Mouse (Mus musculus): ENCODE measurements around the gene Tmc5. TPM values are rescaled to one million over a fixed set of nuclear protein-coding genes. Genes with fewer than 3 reads are reported as not detected.

The Tmc5 gene
- polyA plus RNA-seq, 1 experiment, result 0.26 TPM

DNA sequence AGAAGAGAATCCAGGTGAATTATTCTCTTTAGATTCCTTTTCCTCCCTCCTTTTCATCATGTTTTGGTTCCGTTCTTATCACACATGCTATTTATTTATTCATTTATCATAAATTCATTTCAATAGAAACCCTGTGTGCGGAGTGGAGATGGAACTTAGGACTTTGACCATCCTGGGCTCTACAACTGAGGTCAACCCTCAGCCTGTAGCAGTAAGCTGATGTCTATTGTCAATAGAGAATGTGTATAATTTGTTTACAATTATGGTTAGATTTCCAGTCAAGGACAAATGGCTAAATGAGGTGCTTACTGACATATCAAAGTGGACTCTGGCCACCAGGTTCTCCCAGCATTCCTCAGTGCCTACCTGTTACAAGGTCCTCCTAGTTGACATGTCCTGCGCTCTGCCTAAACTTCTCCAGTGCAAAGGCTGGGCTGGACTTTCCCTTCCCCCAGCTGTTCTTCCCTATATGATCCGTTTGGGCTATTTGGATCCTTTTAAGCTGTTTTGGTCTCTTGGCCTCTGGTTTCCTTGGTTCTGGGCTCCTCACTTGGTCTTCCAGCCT lies 14.2 kb downstream of the Tmc5 start:
- no peak for DNase-seq (ENCODE audit: low read depth)
- TF ChIP-seq POLR2A (IDR thresholded peaks at IDR 0.05; ENCODE audit: borderline replicate concordance, extremely low read depth, insufficient read depth, insufficient read length, poor library complexity, severe bottlenecking) (no peak), CTCF (IDR thresholded peaks at IDR 0.05; ENCODE audit: borderline replicate concordance, extremely low read depth, insufficient read depth, insufficient read length) (no peak)

DNA sequence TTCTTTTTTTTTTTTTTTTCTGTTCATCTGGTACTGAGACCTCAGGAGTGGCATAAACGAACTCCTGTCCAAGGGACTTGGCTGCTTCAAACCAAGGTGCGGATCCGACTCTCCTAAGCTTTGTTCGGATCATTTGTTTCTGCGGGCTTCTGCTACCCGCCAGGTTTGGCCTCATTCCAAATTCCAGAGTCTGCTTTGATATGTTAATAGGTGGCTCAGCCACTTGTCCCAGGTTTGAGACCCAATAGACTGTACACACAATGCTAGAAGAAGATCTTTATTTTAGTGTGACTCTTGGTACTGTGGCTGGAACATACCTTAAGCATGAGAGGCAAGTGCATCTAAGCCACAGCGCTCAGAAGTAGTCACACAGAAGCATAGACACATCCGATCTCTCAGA lies 14.8 kb downstream of the Tmc5 start:
- TF ChIP-seq CTCF (IDR thresholded peaks at IDR 0.05; ENCODE audit: borderline replicate concordance, extremely low read depth, insufficient read depth, insufficient read length) (no peak), POLR2A (IDR thresholded peaks at IDR 0.05; ENCODE audit: borderline replicate concordance, extremely low read depth, insufficient read depth, insufficient read length, poor library complexity, severe bottlenecking) (no peak)
- peak; percentile 46 for DNase-seq (ENCODE audit: low read depth)

GRCm38 (mm10) chr7:118614076-118614475 lies 17.0 kb downstream of the Tmc5 start:
- peak; percentile 50 for DNase-seq (ENCODE audit: low read depth)
- no peak for TF ChIP-seq POLR2A (IDR thresholded peaks at IDR 0.05; ENCODE audit: borderline replicate concordance, extremely low read depth, insufficient read depth, insufficient read length, poor library complexity, severe bottlenecking)
- no peak for TF ChIP-seq CTCF (IDR thresholded peaks at IDR 0.05; ENCODE audit: borderline replicate concordance, extremely low read depth, insufficient read depth, insufficient read length)

GRCm38 (mm10) chr7:118618104-118618503 lies 21.0 kb downstream of the Tmc5 start:
- TF ChIP-seq POLR2A (IDR thresholded peaks at IDR 0.05; ENCODE audit: borderline replicate concordance, extremely low read depth, insufficient read depth, insufficient read length, poor library complexity, severe bottlenecking) (no peak), CTCF (IDR thresholded peaks at IDR 0.05; ENCODE audit: borderline replicate concordance, extremely low read depth, insufficient read depth, insufficient read length) (no peak)
- no peak for DNase-seq (ENCODE audit: low read depth)

GRCm38 (mm10) chr7:118620243-118620906 lies 23.3 kb downstream of the Tmc5 start:
- TF ChIP-seq POLR2A (IDR thresholded peaks at IDR 0.05; ENCODE audit: borderline replicate concordance, extremely low read depth, insufficient read depth, insufficient read length, poor library complexity, severe bottlenecking) (no peak), CTCF (IDR thresholded peaks at IDR 0.05; ENCODE audit: borderline replicate concordance, extremely low read depth, insufficient read depth, insufficient read length) (no peak)
- no peak for DNase-seq (ENCODE audit: low read depth)

- no peak for DNase-seq (ENCODE audit: low read depth)
- TF ChIP-seq POLR2A (IDR thresholded peaks at IDR 0.05; ENCODE audit: borderline replicate concordance, extremely low read depth, insufficient read depth, insufficient read length, poor library complexity, severe bottlenecking), result no peak
- TF ChIP-seq CTCF (IDR thresholded peaks at IDR 0.05; ENCODE audit: borderline replicate concordance, extremely low read depth, insufficient read depth, insufficient read length), result no peak
Measured at GRCm38 (mm10) chr7:118621094-118621493, 24.0 kb downstream of the Tmc5 start.

DNA sequence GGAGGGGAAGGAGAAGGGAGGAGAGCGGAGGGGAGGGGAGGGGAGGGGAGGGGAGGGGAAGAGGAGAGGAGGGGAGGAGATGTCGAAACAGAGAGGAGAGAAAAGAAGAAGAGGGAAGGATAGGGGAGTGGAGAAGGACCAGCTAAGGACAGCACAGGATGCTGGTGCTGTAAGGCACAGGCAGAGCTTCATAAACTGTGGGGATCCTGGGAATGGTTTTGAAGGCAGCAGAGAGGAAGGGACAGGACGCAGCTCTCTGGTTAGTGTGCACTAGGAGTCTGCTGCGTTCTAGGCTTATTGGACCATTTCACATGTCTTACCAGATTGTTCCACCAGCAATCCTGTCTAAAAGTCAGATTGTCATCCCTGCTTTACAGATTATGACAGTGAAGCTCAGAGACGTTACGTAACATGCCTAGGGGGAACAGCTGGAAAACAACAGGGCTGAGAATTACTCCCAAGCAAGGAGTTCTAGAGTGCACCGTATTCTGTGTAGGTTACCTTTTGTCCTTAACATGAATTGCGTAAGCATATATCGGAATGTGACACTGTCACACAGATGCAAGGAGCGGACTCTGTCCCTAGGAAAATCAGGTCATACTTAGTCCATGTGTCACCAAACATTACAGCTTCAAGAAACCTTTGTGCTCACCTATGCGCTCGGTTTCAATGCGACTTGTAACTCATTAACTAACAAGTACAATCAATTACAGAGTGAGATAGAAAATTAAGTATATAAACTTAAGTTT lies 30.6 kb downstream of the Tmc5 start:
- no peak for TF ChIP-seq POLR2A (IDR thresholded peaks at IDR 0.05; ENCODE audit: borderline replicate concordance, extremely low read depth, insufficient read depth, insufficient read length, poor library complexity, severe bottlenecking)
- TF ChIP-seq CTCF (IDR thresholded peaks at IDR 0.05; ENCODE audit: borderline replicate concordance, extremely low read depth, insufficient read depth, insufficient read length), result no peak
- DNase-seq (ENCODE audit: low read depth), result no peak

- no peak for DNase-seq (ENCODE audit: low read depth)
Measured at GRCm38 (mm10) chr7:118633094-118633493, 36.0 kb downstream of the Tmc5 start.

GRCm38 (mm10) chr7:118633951-118634350 lies 36.9 kb downstream of the Tmc5 start:
- TF ChIP-seq POLR2A (IDR thresholded peaks at IDR 0.05; ENCODE audit: borderline replicate concordance, extremely low read depth, insufficient read depth, insufficient read length, poor library complexity, severe bottlenecking), result no peak
- TF ChIP-seq CTCF (IDR thresholded peaks at IDR 0.05; ENCODE audit: borderline replicate concordance, extremely low read depth, insufficient read depth, insufficient read length), result no peak
- DNase-seq (ENCODE audit: low read depth), result no peak

More at GRCm38 (mm10) chr7:118633094-118633493, 36.0 kb downstream of the Tmc5 start:
- no peak for TF ChIP-seq CTCF (IDR thresholded peaks at IDR 0.05; ENCODE audit: borderline replicate concordance, extremely low read depth, insufficient read depth, insufficient read length)
- TF ChIP-seq POLR2A (IDR thresholded peaks at IDR 0.05; ENCODE audit: borderline replicate concordance, extremely low read depth, insufficient read depth, insufficient read length, poor library complexity, severe bottlenecking), result no peak

GRCm38 (mm10) chr7:118637466-118637865 lies 40.4 kb downstream of the Tmc5 start:
- no peak for DNase-seq (ENCODE audit: low read depth)
- no peak for TF ChIP-seq CTCF (IDR thresholded peaks at IDR 0.05; ENCODE audit: borderline replicate concordance, extremely low read depth, insufficient read depth, insufficient read length)
- no peak for TF ChIP-seq POLR2A (IDR thresholded peaks at IDR 0.05; ENCODE audit: borderline replicate concordance, extremely low read depth, insufficient read depth, insufficient read length, poor library complexity, severe bottlenecking)

DNA sequence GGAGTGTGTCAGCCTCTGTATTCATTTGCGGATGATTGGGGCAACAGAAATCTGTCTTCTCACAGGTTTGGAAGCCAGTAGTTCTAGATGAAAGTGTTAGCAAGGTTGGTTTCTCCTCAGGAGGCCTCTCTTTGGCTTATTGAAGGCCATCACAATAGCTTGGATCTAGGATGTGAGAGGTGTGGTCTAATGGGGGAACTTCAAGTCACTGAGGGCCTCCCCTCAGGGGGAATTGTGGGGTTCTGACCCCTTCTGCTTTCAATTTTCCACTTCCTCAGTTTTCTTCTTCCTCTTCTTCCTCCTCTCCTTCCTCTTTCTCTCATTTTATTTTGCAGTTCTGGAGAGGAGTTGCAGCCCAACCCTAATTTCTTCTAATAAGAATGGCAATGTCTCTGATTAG lies 49.1 kb downstream of the Tmc5 start:
- no peak for TF ChIP-seq CTCF (IDR thresholded peaks at IDR 0.05; ENCODE audit: borderline replicate concordance, extremely low read depth, insufficient read depth, insufficient read length)
- no peak for TF ChIP-seq POLR2A (IDR thresholded peaks at IDR 0.05; ENCODE audit: borderline replicate concordance, extremely low read depth, insufficient read depth, insufficient read length, poor library complexity, severe bottlenecking)
- DNase-seq (ENCODE audit: low read depth), result no peak

Measured in brain, embryonic 14.5 days (tissue).